Mouse (Mus musculus): ENCODE data around the gene Slc35e4. TPM values are rescaled to one million over a fixed set of nuclear protein-coding genes. Genes with fewer than 3 reads are reported as not detected.
A peak's percentile ranks its signal among the peaks of the same experiment; 100 is the strongest.

Slc35e4 gene
- total RNA-seq, 4 experiments from 2014 or later: 19.5 to 24.6 (median 21.4) TPM

- no peak for DNase-seq (ENCODE audit: low spot score in 2 of 2)
Measured at GRCm38 (mm10) chr11:3864343-3864742, 50.1 kb downstream of the Slc35e4 start.

GRCm38 (mm10) chr11:3863454-3864112, 50.9 kb downstream of the Slc35e4 start, which contains the start of gene Osbp2:
TSS of gene Osbp2 (minus strand) at chr11:3863903.
- peak in 1 of 2 experiments; percentile 50 for DNase-seq (ENCODE audit: low spot score in 2 of 2)

- DNase-seq (ENCODE audit: low spot score in 2 of 2): no peak
Measured at GRCm38 (mm10) chr11:3862661-3863453, 51.6 kb downstream of the Slc35e4 start.

GRCm38 (mm10) chr11:3860361-3860760, 54.1 kb downstream of the Slc35e4 start:
- no peak for DNase-seq (ENCODE audit: low spot score in 2 of 2)

- DNase-seq (ENCODE audit: low spot score in 2 of 2): no peak
Measured at GRCm38 (mm10) chr11:3859778-3860177, 54.7 kb downstream of the Slc35e4 start.

GRCm38 (mm10) chr11:3857902-3858301, 56.6 kb downstream of the Slc35e4 start:
- no peak for DNase-seq (ENCODE audit: low spot score in 2 of 2)

Other genes starting within 250 kb of the Slc35e4 start
- 1 to 10 TPM in 2 of 4 experiments, under 1 TPM in 2; 0.75 to 1.6 (median 1.0) TPM for gene Osbp2, start 50.8 kb downstream of the Slc35e4 start, total RNA-seq (2022)
- under 1 TPM; 0.11 to 0.36 (median 0.15) TPM for gene 4921536K21Rik, start 19.6 kb downstream of the Slc35e4 start, total RNA-seq (2022)
- gene Dusp18, start 19.4 kb downstream of the Slc35e4 start, total RNA-seq (2022): 10 to 100 TPM in 3 of 4 experiments, 1 to 10 TPM in 1; 7.3 to 18.4 (median 14.0) TPM
- 10 to 100 TPM; 11.6 to 17.3 (median 13.2) TPM for gene Tcn2, start 17.5 kb upstream of the Slc35e4 start, total RNA-seq (2022)
- gene Pes1, start 49.3 kb upstream of the Slc35e4 start, total RNA-seq (2022): 10 to 100 TPM; 25.1 to 33.5 (median 29.8) TPM
- not detected for gene 4930556J24Rik, start 62.1 kb upstream of the Slc35e4 start, total RNA-seq (2022)
- under 1 TPM in 2 of 4 experiments, not detected in 2; 0.24 to 0.31 TPM for gene Gal3st1, start 69.0 kb upstream of the Slc35e4 start, total RNA-seq (2022)
- not detected for gene Sec14l4, start 116.8 kb upstream of the Slc35e4 start, total RNA-seq (2022)
- gene Sec14l3, start 150.2 kb upstream of the Slc35e4 start, total RNA-seq (2022): not detected
- gene Mtfp1, start 180.8 kb upstream of the Slc35e4 start, total RNA-seq (2022): 10 to 100 TPM; 37.5 to 49.4 (median 44.0) TPM
- gene Sec14l2, start 208.8 kb upstream of the Slc35e4 start, total RNA-seq (2022): under 1 TPM in 3 of 4 experiments, not detected in 1; 0.11 to 0.46 (median 0.24) TPM
- gene Rnf215, start 220.5 kb upstream of the Slc35e4 start, total RNA-seq (2022): 1 to 10 TPM; 2.9 to 4.4 (median 4.0) TPM
- gene Ccdc157, start 245.6 kb upstream of the Slc35e4 start, total RNA-seq (2022): 1 to 10 TPM; 1.7 to 2.5 (median 2.2) TPM
- gene Sf3a1, start 245.7 kb upstream of the Slc35e4 start, total RNA-seq (2022): 10 to 100 TPM; 11.3 to 15.6 (median 12.2) TPM